Mouse (Mus musculus) heart, embryonic 15.5 days (tissue): ENCODE measurements around the gene Plod2. TPM values are rescaled to one million over a fixed set of nuclear protein-coding genes. Genes with fewer than 3 reads are reported as not detected.
A peak's percentile ranks its signal among the peaks of the same experiment; 100 is the strongest.

ENCODE experiments used
- ATAC-seq: fragments of 200-750 bp; cut with Nextera tagmentation; replicated peaks from 2 replicates; pipeline ENCODE4 v1.8.0; 2017; ENCODE audit warnings: low read depth, moderate TSS enrichment; ENCODE audit not compliant: insufficient number of reproducible peaks, insufficient read depth, low FRiP score
- H3K27ac ChIP-seq: fragments of 300-500 bp; sonication (generic); 2 replicates; pipeline ENCODE4 v1.5.1; 2015; ENCODE audit warnings: mild to moderate bottlenecking, inconsistent platforms
- H3K27me3 ChIP-seq: fragments of 300-500 bp; sonication (generic); 2 replicates; pipeline ENCODE4 v1.6.1; 2015; ENCODE audit warnings: inconsistent platforms
- H3K36me3 ChIP-seq: fragments of 300-500 bp; sonication (generic); 2 replicates; pipeline ENCODE4 v1.6.1; 2015; ENCODE audit warnings: mild to moderate bottlenecking, inconsistent platforms
- H3K4me1 ChIP-seq: fragments of 300-500 bp; sonication (generic); replicated peaks from 2 replicates; pipeline ENCODE4 v1.6.1; 2015; ENCODE audit warnings: inconsistent platforms
- H3K4me2 ChIP-seq: fragments of 300-500 bp; sonication (generic); 2 replicates; pipeline ENCODE4 v1.6.1; 2015; ENCODE audit warnings: inconsistent platforms, mild to moderate bottlenecking, moderate library complexity
- H3K4me3 ChIP-seq: fragments of 300-500 bp; sonication (generic); 2 replicates; pipeline ENCODE4 v1.5.1; 2015; ENCODE audit warnings: mild to moderate bottlenecking, inconsistent platforms
- H3K9ac ChIP-seq: fragments of 300-500 bp; sonication (generic); 2 replicates; pipeline ENCODE4 v1.6.1; 2015; ENCODE audit warnings: mild to moderate bottlenecking, inconsistent platforms
- H3K9me3 ChIP-seq: fragments of 300-500 bp; sonication (generic); replicated peaks from 2 replicates; pipeline ENCODE4 v1.6.1; 2016; ENCODE audit warnings: inconsistent platforms
- WGBS: fragments of 180-500 bp; shearing (Covaris S2); methylation state at CpG from one replicate; pipeline ENCODE4 v1.1.7; 2015; ENCODE audit warnings: mixed read lengths; 5-methylcytosine and 5-hydroxymethylcytosine counted together
- polyA plus RNA-seq: library from polyadenylated mRNA; unstranded; fragments of >200 nt; fragmentation: Nextera tagmentation; extraction: Ambion mirVana; gene quantifications from 2 replicates; pipeline ENCODE4 v1.2.1, GENCODE M21; 2015

Gene Plod2
- polyA plus RNA-seq, 1 experiment from 2014 or later = 33.2 TPM

DNA sequence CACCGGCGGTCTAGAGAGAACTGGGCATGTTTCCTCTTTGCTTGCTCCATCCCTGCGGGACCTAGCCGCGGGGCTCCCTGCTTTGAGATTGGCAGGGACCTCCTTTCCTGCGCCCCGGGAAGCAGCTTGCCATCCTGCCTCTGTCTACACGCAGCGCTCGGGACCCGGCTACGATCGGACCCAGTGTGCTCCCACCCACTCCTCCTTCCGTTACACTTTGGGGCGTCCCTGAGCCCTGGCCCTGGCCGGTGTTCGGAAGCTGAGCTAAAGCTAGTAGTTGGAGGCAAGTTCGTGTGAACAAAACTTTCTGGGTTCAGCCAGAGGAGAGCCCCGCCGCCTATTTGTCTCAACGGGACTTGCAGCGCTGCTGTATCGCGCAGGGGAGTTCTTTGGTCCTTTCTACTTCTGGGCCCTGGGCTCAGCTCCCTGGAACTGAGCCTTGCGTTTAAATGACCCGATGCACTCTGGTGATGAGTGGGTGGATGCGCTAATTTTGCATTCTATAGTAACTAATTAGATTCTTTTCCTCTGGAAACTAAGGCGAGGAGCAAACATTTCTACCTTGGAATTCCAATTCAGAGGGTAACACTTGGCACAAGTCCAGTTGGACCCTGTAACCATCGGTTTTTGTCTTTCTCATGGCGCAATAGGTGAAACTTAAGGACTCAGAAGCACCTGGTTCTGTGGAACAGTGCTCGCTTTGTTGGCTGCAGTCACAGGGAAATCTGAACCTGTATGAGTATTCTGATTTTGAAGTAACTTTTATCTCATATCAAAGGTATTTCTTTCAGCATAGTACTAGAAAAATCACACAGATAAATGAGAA is 781 bp downstream of the Plod2 start:
- 3% methylated on average over 31 of the region's 31 CpGs for WGBS
- H3K9ac ChIP-seq = peak overlapping the region; percentile 88
- peak; percentile 33 for ATAC-seq

GRCm38 (mm10) chr9:92544146-92544545 is 2.1 kb downstream of the Plod2 start:
- no peaks in the 10 kb centered on the region for H3K9me3 ChIP-seq
- no peak for ATAC-seq
- H3K4me2 ChIP-seq = peak overlapping the region; percentile 93
- no peaks in the 10 kb centered on the region for H3K27me3 ChIP-seq
- H3K9ac ChIP-seq = no peak overlapping the region
- peak overlapping the region; percentile 8 for H3K4me3 ChIP-seq
- H3K4me1 ChIP-seq = peaks cover 41% of the 10 kb centered on the region
- peak overlapping the region; percentile 58 for H3K27ac ChIP-seq
- 73% methylated on average over 1 of the region's 1 CpGs for WGBS
- no peaks in the 10 kb centered on the region; the same call in 1 of the 2 replicates for H3K36me3 ChIP-seq

More for the DNA sequence above, 781 bp downstream of the Plod2 start:
- H3K9me3 ChIP-seq = no peaks in the 10 kb centered on the region
- peak overlapping the region; percentile 93 for H3K4me2 ChIP-seq
- H3K4me1 ChIP-seq = peaks cover 34% of the 10 kb centered on the region
- H3K4me3 ChIP-seq = peak overlapping the region; percentile 88
- H3K36me3 ChIP-seq = no peaks in the 10 kb centered on the region
- no peaks in the 10 kb centered on the region for H3K27me3 ChIP-seq
- peak overlapping the region; percentile 92 for H3K27ac ChIP-seq

GRCm38 (mm10) chr9:92545021-92545420 is 3.0 kb downstream of the Plod2 start:
- WGBS = 55% methylated on average over 6 of the region's 6 CpGs
- Histone ChIP-seq H3K4me3 (0 out of 2 replicates have a peak overlapping the region, but pooled peaks have one; percentile 8), H3K4me2 (peak overlapping the region; percentile 93), H3K27me3 (no peaks in the 10 kb centered on the region), H3K36me3 (no peaks in the 10 kb centered on the region; the same call in 1 of the 2 replicates), H3K4me1 (peaks cover 49% of the 10 kb centered on the region), H3K9ac (no peak overlapping the region), H3K27ac (peak overlapping the region; percentile 58; the same call in 1 of the 2 replicates), H3K9me3 (no peaks in the 10 kb centered on the region)
- ATAC-seq = no peak

GRCm38 (mm10) chr9:92546446-92546845 is 4.4 kb downstream of the Plod2 start:
- H3K4me3 ChIP-seq = no peak overlapping the region
- no peak overlapping the region for H3K4me2 ChIP-seq
- no peak overlapping the region for H3K9ac ChIP-seq
- no peak overlapping the region for H3K27ac ChIP-seq
- no peaks in the 10 kb centered on the region; the same call in 1 of the 2 replicates for H3K36me3 ChIP-seq
- no peaks in the 10 kb centered on the region for H3K27me3 ChIP-seq
- WGBS = 74% methylated on average over 8 of the region's 8 CpGs
- peaks cover 44% of the 10 kb centered on the region for H3K4me1 ChIP-seq
- ATAC-seq = no peak
- no peaks in the 10 kb centered on the region for H3K9me3 ChIP-seq

DNA sequence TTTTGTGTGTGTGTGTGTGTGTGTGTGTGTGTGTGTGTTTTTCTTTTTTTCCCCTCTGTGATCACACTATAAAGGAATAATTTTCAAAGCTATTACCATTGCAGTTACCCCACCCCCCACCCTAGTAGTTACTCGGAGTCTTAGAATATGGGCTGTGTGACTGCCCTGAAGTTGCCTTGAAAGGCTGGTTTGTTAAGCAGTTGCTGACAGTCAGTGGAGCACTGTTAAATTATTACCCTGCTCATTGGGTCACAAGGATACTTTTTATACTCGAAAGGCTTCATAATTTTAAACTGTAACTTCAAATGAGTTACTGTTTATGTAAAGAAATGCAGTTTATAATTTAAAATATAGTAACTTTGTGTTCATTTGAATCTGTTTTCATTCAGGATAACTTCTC is 5.1 kb downstream of the Plod2 start:
- Histone ChIP-seq H3K4me1 (peaks cover 41% of the 10 kb centered on the region), H3K4me3 (no peak overlapping the region), H3K9ac (no peak overlapping the region), H3K9me3 (no peaks in the 10 kb centered on the region), H3K27me3 (no peaks in the 10 kb centered on the region), H3K27ac (no peak overlapping the region), H3K4me2 (no peak overlapping the region), H3K36me3 (no peaks in the 10 kb centered on the region; the same call in 1 of the 2 replicates)
- ATAC-seq = no peak
- WGBS = 78% methylated on average over 2 of the region's 2 CpGs

- Histone ChIP-seq H3K4me1 (peaks cover 40% of the 10 kb centered on the region), H3K9me3 (no peaks in the 10 kb centered on the region)
- WGBS = 92% methylated on average over 7 of the region's 7 CpGs
These were observed 5.8 kb downstream of the Plod2 start for GRCm38 (mm10) chr9:92547821-92548220.

GRCm38 (mm10) chr9:92548603-92549002 is 6.6 kb downstream of the Plod2 start:
- H3K27ac ChIP-seq = no peak overlapping the region
- no peaks in the 10 kb centered on the region; the same call in 1 of the 2 replicates for H3K36me3 ChIP-seq
- ATAC-seq = no peak
- H3K27me3 ChIP-seq = no peaks in the 10 kb centered on the region
- no peaks in the 10 kb centered on the region for H3K9me3 ChIP-seq
- H3K4me2 ChIP-seq = no peak overlapping the region
- H3K4me1 ChIP-seq = peaks cover 37% of the 10 kb centered on the region
- no peak overlapping the region for H3K9ac ChIP-seq
- no peak overlapping the region for H3K4me3 ChIP-seq
- WGBS = 61% methylated on average over 9 of the region's 9 CpGs

More at GRCm38 (mm10) chr9:92547821-92548220, 5.8 kb downstream of the Plod2 start:
- Histone ChIP-seq H3K36me3 (no peaks in the 10 kb centered on the region; the same call in 1 of the 2 replicates), H3K9ac (no peak overlapping the region), H3K4me2 (no peak overlapping the region), H3K4me3 (no peak overlapping the region), H3K27ac (no peak overlapping the region), H3K27me3 (no peaks in the 10 kb centered on the region)
- no peak for ATAC-seq

DNA sequence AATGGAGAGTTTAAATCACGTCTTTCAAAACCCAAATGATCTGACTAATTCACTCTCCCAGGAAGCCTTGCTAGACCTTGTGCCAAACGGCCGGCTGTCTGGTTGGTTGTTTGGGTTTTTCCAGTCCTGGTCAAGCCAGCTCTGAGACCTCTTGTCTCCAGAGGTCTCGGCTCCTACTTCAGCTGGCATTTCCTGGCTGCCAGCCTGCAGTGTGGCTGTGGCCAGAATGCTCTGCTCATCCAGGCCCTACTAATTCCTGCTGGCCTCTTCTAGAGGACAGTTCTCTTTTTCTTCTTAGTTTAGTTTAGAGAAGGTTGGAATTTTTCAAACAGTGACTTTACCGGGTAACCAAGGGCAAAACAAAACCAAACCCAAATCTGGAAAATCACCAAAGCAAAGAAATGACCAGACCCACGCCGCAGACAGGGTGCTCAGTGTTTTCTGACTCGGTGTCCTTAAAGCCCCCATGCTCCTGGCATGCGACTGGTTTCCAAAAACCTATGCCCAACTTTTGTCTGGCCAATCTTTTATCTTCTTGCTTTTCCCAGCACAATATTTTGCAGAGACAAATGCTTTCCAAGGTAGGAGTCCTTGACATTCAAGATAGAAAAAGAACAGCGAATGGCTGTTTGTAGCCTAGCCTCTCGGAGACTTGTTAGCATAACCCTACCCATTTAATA is 7.9 kb downstream of the Plod2 start:
- Histone ChIP-seq H3K9me3 (no peaks in the 10 kb centered on the region), H3K4me2 (no peak overlapping the region), H3K27me3 (no peaks in the 10 kb centered on the region), H3K9ac (no peak overlapping the region), H3K4me1 (peaks cover 27% of the 10 kb centered on the region), H3K36me3 (no peaks in the 10 kb centered on the region; the same call in 1 of the 2 replicates), H3K27ac (peak overlapping the region; percentile 20; the same call in 1 of the 2 replicates), H3K4me3 (no peak overlapping the region)
- no peak for ATAC-seq
- 65% methylated on average over 11 of the region's 11 CpGs for WGBS

DNA sequence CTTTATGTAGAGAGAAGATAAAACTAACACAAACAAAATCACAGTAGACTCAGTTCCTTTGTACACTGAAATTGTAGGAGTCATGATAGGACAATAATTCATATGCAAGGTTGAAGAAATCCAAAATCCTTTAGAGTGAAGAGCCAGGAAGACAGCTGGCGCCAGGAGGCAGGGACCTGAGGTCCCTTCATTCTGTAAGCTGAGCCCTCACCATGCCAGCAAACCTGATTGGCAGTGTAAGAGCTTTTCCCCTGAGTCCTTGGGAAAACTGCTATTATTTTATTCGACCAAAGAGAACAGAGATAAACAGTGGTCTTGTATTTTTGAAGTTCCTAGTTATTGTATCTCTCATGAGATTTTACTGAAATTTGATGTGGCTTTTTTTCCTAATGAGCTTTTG is 9.0 kb downstream of the Plod2 start:
- Histone ChIP-seq H3K9ac (no peak overlapping the region), H3K4me3 (no peak overlapping the region), H3K4me2 (no peak overlapping the region), H3K27ac (no peak overlapping the region), H3K36me3 (no peaks in the 10 kb centered on the region; the same call in 1 of the 2 replicates), H3K27me3 (no peaks in the 10 kb centered on the region), H3K4me1 (peaks cover 17% of the 10 kb centered on the region), H3K9me3 (no peaks in the 10 kb centered on the region)
- no peak for ATAC-seq
- WGBS = 67% methylated on average over 2 of the region's 2 CpGs

DNA sequence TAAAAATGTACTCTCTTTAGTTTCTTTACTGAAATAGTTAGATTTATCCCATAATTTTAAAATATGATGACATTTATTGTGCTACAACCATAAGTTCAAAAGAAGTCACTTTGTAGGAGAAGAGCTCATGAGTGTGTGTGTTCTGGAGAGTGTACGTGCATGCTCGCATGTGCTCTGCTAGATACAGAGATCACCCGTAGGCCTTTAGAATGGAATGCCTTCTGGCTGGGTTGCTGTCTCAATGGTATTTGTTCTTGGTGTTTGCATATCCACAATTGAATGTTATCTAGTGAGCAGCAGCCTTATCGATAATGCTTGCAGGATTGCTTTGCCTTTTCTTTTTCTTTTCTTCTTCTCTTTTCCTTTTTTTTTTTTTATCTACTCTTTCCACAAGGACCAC is 9.6 kb downstream of the Plod2 start:
- ATAC-seq = no peak
- no peak overlapping the region for H3K27ac ChIP-seq
- H3K4me2 ChIP-seq = no peak overlapping the region
- H3K27me3 ChIP-seq = no peaks in the 10 kb centered on the region
- peaks cover 15% of the 10 kb centered on the region for H3K4me1 ChIP-seq
- no peaks in the 10 kb centered on the region; the same call in 1 of the 2 replicates for H3K36me3 ChIP-seq
- no peak overlapping the region for H3K9ac ChIP-seq
- H3K9me3 ChIP-seq = no peaks in the 10 kb centered on the region
- WGBS = 55% methylated on average over 4 of the region's 4 CpGs
- H3K4me3 ChIP-seq = no peak overlapping the region

- no peaks in the 10 kb centered on the region for H3K27me3 ChIP-seq
- peaks cover 15% of the 10 kb centered on the region for H3K4me1 ChIP-seq
- no peaks in the 10 kb centered on the region; the same call in 1 of the 2 replicates for H3K36me3 ChIP-seq
- H3K9me3 ChIP-seq = no peaks in the 10 kb centered on the region
- 59% methylated on average over 3 of the region's 3 CpGs for WGBS
- ATAC-seq = no peak
- H3K4me3 ChIP-seq = no peak overlapping the region
- H3K4me2 ChIP-seq = no peak overlapping the region
- H3K27ac ChIP-seq = no peak overlapping the region
- no peak overlapping the region for H3K9ac ChIP-seq
These were observed 10.7 kb downstream of the Plod2 start for GRCm38 (mm10) chr9:92552691-92553090.
